14 mouse cellular contexts compared by ENCODE assay signal in the genomic region with DNA sequence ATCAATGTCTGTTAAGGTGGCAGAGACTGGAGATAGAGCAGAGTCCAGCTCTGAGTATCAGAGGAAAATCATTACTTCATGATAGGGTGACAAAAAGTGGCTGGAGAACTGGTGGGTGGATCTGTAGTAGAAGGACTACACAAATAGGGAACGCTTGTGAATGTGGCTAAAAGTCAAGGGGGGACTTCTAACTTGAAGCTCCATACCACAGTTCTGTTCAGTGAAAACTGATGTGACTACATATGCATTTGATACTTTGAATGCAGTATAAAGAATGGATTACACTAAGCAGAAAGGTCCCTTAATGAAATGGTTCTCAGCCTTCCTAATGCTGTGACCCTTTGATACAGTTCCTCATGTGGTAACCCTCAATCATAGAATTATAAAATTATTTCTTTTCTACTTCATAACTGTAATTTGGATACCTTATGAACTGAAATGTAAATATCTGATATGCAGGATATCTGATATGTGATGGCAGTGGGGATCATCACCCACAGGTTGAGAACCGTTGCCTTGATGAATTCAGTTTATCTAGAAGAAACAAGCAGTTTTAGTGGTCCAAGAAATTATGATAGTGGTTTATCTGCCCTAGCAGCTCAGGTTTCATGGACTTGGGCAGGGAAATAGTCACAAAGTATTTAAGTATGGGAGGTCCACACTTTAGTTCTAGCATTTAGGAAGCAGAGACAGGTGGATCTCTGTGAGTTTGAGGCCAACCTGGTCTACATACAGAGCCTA.
"Had no signal": no experiment of that assay in that cellular context is flagged by ENCODE, and none has a peak within 500 bp of the region (broad histone marks: within the 10 kb centered on the region; RNA-seq: fewer than 3 reads in every experiment).

No protein-coding gene starts in this region.

- H3K4me3 ChIP-seq: hindbrain, embryonic 13.5 days; intestine, embryonic 15.5 days; limb, embryonic 15.5 days; midbrain, embryonic 15.5 days had no signal

- H3K9me3 ChIP-seq: hindbrain, embryonic 13.5 days; intestine, embryonic 15.5 days; limb, embryonic 15.5 days; midbrain, embryonic 15.5 days had no signal

- DNase-seq: kidney, adult 18-20 months; kidney, postnatal 14 days; lung, adult 2 months; lung, postnatal 36 days; right cerebral cortex, adult 18-20 months; right cerebral cortex, postnatal 25 days; thymus, adult 18-20 months; thymus, postnatal 14 days had no signal

- H3K9ac ChIP-seq: hindbrain, embryonic 13.5 days; intestine, embryonic 15.5 days; limb, embryonic 15.5 days; midbrain, embryonic 15.5 days had no signal

- H3K4me2 ChIP-seq: hindbrain, embryonic 13.5 days; intestine, embryonic 15.5 days; limb, embryonic 15.5 days; midbrain, embryonic 11.5 days; midbrain, embryonic 15.5 days had no signal

- H3K4me1 ChIP-seq: hindbrain, embryonic 13.5 days; intestine, embryonic 15.5 days; limb, embryonic 15.5 days; midbrain, embryonic 15.5 days had no signal

- ATAC-seq: intestine, embryonic 15.5 days; lung, postnatal 0 days; midbrain, embryonic 15.5 days had no signal

- H3K36me3 ChIP-seq: hindbrain, embryonic 13.5 days; intestine, embryonic 15.5 days; limb, embryonic 15.5 days; midbrain, embryonic 15.5 days had no signal

- H3K27me3 ChIP-seq: hindbrain, embryonic 13.5 days; intestine, embryonic 15.5 days; limb, embryonic 15.5 days; midbrain, embryonic 15.5 days had no signal

- H3K27ac ChIP-seq: hindbrain, embryonic 13.5 days; intestine, embryonic 15.5 days; limb, embryonic 15.5 days; midbrain, embryonic 15.5 days had no signal
